Mouse (Mus musculus) liver (tissue): ENCODE measurements around the gene 2010111I01Rik.

Experiments
- DNase-seq: peaks from one replicate; pipeline ENCODE4 v3.0.0-alpha.2; 2020; ENCODE audit warnings: mixed read lengths

The 2010111I01Rik gene

DNA sequence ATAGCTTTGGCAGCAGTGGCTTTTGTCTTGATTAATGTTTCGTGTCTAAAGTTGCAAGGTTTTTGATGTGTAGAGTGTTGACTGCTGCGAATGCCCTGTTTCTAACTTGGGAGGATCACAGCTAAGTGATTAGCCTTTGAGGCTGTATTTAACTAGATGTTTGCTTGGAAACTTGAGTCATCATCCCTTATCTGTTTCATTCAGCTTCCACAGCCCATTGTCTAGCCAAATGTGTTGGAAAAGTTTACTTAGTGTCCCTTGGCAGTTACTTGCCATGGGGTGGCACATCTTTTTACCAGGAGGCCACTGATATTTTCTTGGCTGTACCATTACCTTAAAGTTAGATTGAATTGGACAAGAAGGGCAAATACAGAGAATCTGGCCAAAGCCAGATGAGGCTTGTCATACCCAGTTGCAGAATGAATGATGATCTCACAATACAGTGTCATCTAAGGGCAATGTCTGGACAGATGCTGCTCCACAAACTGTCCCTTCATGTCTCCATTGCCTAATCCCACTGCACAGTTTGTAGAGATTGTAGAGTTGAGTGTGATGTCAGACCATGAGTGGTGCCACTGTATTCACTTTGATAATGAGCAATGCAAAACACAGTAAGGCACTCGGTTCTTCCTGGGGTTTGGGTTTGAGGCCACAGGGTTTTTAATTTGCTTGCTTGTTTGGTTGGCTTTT is 152.9 kb downstream of the 2010111I01Rik start:
- DNase-seq, result no peak

DNA sequence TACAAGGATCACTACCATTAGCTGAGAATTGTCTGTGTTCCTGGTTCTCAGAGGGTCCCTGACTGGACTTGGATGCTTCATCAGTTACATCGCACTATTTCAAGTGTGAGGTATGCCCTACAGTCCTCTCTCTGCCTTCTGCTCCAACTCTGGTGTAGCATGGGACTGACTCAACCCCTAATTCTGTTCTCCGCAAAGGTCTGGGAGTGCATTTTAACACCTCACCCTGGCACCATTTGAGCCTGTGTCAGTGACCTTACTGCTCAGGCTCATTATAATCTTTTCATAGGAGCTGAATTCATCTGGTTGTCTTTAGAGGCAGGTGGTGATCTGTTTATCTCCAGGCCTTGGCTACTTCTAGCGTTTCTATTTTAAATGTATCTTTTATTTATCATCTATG is 154.0 kb downstream of the 2010111I01Rik start:
- DNase-seq, result no peak

DNA sequence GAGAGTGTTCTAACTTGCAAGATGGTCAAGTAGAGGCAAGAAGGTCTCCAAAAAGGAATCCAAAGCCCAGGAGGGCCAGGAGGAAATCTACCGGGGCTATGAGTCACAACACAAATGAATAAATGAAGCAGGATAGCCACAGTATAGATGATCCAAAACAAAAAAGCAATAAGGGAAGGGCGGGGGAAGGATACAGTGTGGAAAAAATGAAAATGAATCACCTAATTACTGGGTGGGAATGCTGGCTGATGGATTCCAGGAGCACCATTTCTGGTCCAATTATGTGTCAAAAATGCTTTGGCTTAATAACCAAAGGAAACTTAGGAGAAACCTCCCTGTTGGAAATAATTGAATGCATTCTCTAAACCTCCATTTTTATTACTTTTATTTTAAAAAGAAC is 155.6 kb downstream of the 2010111I01Rik start:
- DNase-seq, result no peak

GRCm38 (mm10) chr13:63121747-63122146 is 157.1 kb downstream of the 2010111I01Rik start:
- no peak for DNase-seq

GRCm38 (mm10) chr13:63126206-63126605 is 161.5 kb downstream of the 2010111I01Rik start:
- DNase-seq, result no peak

- DNase-seq, result no peak
These were observed 162.8 kb downstream of the 2010111I01Rik start for GRCm38 (mm10) chr13:63127516-63127915.

DNA sequence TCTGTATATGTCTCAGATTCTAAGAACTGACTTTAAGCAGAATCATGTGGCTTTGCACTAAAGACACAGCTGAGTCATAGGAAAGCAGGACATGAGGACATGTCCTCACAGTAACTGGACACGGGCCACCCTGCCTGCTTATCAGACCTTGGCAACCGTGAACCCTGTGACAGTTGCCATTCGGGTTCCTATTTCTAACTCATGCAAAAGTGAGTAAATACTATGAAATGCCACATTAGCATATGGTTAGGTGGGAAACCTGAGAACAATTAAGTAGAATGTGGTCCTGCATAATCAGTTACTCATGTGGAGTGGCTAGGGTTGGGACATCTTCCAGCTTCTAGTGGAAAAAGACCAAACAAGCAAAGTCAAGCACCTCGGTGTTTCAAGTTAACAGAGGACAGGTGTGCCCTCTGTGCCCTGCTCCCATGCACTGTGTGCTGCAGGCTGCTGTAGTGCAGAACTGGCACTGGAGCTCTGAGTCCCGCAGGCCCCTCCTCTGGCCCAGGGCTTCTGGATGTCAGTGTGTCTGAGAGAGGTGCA is 170.3 kb downstream of the 2010111I01Rik start:
- no peak for DNase-seq

DNA sequence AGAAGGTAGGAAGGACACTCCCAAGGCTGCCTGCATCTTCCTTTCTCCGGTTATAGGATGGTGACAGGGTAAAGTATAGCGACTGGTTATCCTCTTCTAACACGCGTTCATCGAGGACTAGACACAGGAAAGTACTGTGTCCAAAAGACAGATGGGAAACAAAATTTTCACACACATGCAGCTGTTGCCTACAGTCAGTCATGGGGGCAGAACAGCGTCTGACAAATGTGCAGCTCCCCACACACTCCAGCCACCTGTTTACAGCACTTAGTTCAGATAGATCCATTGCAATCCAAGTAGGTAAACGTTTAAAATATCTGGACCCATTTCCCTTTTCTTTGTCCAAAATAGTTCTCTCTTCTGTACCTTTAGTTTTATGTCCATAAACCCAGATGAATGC is 171.3 kb downstream of the 2010111I01Rik start:
- DNase-seq, result no peak

GRCm38 (mm10) chr13:63136775-63137174 is 172.1 kb downstream of the 2010111I01Rik start:
- DNase-seq, result no peak

DNA sequence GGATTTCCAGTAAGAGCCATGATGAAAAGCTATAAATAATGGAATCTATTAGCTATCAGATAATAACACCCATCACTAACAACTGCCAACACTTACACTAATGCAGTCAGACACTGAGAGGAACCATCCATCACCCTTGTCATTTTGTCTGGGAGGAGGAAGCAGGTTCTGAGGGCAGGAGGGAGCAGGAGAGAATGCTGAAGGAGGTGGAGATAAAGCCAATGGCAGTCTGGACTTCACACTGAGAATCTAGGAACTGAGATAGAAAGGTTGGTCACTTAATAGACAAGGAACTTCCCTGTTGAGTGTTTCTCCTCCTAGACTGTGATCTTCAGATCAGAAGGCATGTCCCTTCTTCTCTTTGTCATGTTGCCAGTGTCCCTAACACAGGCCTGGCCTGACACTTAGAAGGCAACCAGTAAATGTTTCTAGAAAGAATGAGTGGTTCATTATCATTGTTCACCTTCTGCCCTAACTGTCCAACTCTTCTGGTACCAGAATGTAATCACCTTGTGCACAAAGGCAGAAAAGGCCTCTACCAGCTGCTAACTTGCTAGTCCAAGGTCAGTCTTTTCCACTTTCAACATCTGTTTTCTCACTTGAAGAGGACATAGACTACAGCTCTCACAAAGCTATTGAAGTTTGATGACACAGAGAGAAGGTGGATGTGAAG is 173.8 kb downstream of the 2010111I01Rik start:
- no peak for DNase-seq

- DNase-seq, result no peak
These were observed 175.0 kb downstream of the 2010111I01Rik start for GRCm38 (mm10) chr13:63139463-63140226.

DNA sequence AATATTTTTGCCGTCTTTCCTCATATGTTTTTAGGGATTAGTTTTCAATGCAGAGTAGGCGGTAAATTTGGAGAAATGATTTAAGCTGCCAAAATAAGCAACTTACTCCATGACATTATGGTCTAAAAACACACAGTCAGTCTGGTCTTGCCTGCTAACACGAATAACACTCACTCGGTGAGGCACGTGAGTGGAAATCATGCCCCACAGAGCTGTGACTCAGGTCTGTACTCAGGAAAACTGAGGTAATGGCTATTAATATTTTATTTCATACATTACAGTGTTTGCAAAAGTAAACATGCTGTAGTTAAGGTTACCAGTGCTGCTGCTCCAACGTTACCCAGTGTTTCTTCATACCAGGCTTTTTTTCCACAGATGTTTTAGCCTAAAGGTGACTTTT is 176.1 kb downstream of the 2010111I01Rik start:
- no peak for DNase-seq

DNA sequence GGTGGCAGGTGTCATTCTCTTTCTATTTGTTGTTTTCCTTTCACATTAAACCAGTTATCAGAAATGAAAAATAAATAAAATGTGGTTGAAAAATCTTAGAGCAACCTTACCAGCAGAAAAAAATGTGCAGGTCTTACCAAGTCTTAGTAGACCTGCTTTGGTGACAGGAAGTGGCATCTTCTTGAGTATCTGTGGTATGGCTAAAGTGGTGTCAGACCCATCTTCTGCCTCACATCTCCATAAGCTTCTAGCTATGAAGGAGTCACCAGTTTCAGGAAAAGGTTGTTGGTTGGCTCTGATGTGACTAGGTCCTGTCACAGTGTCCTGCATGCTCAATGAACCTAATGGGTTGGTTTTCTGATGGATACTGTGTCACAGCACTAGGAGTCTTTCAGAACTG is 176.6 kb downstream of the 2010111I01Rik start:
- no peak for DNase-seq

GRCm38 (mm10) chr13:63146604-63147188 is 182.0 kb downstream of the 2010111I01Rik start:
- DNase-seq, result no peak

GRCm38 (mm10) chr13:63148157-63148556 is 183.5 kb downstream of the 2010111I01Rik start:
- DNase-seq, result no peak

DNA sequence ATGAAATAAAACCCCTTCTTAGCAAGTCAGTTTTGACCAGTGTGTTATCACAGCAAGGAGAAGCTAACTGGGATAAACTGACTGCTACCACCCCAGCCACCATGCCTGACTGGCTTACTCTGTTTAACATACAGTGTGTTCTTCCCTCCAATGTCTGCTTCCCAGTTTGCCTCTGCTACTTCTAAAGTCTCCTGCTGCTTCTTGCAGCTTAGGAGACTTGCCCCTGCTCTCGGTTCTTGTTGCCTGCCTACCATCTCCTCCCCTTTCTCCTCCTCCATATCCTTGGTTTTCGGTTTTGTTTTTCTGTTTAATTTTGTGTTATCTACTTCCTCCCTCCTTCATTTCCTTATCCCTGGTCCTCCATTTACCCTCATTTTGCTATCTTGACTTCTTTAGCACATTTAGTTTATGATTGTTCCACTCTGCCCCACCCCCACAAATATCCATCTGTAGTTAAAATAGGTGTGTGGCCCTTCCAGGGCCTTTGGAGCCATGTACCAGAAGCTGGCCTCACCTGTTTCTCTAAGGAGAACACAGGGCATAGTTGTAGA is 185.9 kb downstream of the 2010111I01Rik start:
- DNase-seq, result no peak

DNA sequence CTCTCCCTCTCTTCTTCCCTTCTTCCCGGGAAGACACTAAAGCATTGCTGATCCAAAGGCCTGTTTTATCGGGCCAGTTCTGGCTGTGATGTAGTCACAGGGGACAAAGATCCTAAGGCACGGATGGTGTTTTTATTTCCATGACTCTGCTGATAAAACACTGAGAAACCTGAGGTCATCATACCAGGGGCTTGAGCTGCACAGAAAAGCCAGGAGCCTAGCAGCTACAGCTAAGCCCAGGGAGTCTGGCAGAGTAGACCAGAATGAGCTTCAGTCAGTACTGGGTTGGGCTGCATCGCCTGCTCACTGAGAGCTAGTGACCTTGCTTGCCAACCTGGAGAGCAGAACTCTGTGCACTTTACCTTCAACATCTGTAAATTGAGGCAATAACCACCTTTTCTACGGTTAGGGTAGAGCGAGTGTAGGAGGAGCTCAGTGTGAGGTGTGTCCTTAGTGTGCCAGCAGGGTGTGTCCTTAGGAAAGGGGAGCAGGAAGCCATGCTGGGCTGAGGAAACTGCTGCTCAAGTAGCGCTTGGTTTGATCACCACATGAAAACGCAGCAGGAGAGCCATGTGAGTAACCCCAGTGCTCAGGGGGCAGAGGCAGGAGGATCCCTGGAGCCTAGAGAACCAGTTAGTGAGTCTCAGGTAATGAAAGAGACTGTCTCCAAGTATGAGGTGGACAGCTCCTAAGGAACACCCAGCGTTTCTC is 186.5 kb downstream of the 2010111I01Rik start:
- DNase-seq, result no peak

DNA sequence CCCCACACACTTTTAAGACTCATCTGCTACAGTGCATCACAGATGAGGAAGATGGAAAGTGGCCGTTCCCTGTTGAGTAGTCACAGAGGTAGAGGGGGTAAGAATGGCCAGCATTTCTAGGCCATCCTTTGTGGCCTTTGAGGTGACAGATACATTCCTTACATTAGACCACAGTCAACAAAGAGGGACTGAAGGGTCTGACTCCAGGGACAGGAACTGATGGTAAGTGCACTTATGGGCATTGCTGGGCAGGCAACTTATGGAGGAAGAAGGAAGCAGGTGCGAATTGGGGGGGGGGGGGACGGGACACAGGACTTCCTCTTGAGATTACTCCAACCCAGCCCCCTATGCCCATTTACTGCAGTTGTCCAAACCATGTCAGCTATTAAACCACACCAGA is 187.8 kb downstream of the 2010111I01Rik start:
- DNase-seq, result no peak

DNA sequence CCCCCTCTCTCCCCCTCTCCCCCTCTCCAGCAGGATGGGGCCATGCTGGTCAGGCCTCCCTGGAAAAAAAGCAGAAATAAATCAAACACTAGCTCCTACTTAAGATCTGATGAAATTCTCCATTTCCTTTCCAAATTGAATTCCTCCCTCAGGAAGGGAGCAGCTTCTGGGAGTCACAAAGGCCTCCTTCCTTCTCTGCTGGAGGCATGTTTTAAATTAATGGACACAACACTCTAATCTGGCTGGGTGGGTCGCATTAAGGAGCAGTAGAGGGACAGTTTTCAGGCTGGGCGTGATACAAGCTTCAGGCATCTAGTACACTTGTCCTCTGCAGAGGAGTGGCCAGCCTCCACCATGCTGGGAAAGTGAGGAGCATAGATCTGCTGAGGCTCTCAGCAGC is 188.7 kb downstream of the 2010111I01Rik start:
- DNase-seq, result no peak

- no peak for DNase-seq
These were observed 190.3 kb downstream of the 2010111I01Rik start for GRCm38 (mm10) chr13:63154851-63155571.

GRCm38 (mm10) chr13:63156264-63156663 is 191.6 kb downstream of the 2010111I01Rik start:
- DNase-seq, result no peak
